Mouse (Mus musculus) embryo, embryonic 11 days (tissue): Measurements from ENCODE around the gene Chrnb1.
A peak's percentile ranks its signal among the peaks of the same experiment; 100 is the strongest.

Experiments used
- DNase-seq: peaks from one replicate; pipeline ENCODE4 v3.0.0-alpha.2; 2015

The Chrnb1 gene

DNA sequence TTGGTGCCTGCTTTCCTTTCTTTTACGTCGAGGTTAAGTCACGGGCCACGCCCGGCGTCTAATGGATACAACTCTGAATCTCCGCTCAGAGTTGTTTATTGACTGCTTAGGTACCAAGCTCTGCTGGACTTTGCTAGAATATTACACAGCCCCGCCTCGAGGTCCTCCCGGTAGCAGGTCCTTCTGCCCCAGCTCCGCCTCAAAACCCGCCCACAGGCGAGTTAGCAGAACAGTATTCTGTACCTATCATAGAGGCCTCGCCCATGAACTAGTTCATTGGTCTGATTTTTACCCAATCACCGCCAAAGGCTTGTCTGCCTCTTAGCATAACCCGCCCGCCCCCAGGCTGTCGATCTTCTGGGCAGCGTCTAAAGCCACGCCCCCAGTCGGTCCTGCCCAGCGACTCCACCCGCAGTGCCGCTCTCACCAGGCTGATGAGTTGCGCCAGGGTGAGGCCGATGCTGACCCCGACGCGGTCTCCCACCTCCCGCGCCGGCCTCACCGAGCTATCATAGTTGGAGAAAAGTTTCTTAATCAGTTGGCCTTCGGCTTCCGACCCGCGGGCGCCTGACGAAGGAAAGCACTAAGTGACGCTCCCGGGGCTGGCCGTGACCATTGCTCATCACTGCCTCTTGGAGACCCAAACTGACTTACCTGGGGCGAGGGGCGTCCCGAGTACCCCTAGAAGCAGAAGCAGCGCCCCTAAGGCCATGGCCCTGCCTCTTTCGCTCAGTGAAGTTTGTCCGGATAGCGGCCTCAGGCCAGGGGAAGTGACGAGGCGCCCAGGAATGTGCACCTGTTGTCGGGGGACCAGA is at the start of gene Chrnb1:
TSS of gene Chrnb1 (minus strand) at position 776 of the 815 bp plus-strand sequence.
- peak; percentile 96 for DNase-seq

DNA sequence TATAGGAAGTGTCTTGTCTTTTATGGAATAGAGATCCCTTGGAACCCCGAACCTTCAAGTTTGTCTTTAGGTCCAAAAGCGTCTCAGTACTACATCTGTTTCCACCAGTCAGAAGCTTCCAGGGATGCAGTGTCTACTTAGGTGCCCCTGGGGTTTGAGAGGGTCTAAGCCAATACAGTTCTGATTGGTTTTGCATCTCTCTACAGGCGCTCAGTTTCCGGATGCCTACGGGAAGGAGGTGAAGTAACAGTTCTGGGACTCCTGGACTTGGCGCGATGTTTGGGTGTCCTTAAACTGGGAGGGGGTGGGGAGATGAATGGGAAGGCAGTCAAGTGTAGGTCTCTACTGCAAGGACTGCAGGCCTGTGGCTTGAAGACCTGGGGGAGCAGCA is 43.0 kb upstream of the Chrnb1 start:
- peak; percentile 52 for DNase-seq

DNA sequence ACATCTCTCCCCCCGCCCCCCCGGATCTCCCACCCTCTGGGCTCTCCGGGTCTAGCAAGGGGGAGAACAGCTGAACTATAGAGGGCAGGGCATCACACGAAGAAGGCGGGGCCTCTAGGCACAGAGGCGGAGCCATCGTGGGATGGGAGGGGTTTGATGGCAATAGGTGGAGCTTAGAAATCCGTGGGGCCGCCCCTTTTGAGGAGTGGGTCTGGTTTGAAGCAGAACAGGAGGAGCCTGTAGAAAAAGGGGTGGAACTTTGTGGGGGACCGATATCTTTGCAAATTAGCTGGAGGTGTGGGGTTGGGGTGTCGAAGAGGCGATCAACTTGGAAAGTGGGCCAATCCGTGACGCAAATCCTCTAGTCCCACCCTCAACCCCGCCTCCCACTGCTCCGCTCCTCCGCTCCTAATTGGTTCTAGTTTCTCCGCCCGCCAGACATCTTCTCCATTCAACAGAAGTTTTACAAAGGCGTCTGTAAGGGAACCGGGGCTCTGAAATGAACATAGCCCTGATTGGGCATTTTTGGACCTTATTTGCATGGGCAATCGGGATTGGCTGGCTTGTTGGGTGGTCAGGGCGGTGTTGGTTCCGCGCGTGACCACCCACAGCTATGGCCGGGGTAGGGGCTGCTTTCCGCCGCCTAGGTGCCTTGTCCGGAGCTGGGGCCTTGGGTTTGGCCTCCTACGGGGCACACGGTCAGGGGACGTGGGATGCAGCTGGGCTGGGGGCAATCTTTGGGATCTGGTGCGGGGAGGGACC is 42.4 kb upstream of the Chrnb1 start, which contains the start of gene Tmem256:
TSS of gene Tmem256 (plus strand) at position 563 of the 762 bp plus-strand sequence.
- DNase-seq: peak; percentile 97

DNA sequence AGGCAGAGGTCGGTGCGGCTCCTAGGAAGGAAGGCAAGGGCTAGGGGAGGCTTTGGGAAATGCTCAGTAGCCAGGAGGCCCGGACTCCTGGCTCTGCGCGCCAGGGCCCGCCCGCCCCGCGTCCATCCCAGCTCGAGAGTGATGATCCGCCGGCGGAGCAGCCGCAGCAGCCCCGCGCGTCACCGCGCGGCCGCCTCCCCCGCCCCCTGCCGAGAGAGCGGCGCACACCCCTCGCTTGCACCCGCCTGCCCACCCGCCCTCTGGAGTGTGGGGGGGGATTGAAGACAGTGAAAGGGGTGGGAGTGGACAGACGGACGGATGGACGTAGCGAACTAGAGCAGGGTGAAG is 41.8 kb upstream of the Chrnb1 start, which contains the start of gene Nlgn2:
TSS of gene Nlgn2 (minus strand) at position 181 of the 348 bp plus-strand sequence.
- no peak for DNase-seq

DNA sequence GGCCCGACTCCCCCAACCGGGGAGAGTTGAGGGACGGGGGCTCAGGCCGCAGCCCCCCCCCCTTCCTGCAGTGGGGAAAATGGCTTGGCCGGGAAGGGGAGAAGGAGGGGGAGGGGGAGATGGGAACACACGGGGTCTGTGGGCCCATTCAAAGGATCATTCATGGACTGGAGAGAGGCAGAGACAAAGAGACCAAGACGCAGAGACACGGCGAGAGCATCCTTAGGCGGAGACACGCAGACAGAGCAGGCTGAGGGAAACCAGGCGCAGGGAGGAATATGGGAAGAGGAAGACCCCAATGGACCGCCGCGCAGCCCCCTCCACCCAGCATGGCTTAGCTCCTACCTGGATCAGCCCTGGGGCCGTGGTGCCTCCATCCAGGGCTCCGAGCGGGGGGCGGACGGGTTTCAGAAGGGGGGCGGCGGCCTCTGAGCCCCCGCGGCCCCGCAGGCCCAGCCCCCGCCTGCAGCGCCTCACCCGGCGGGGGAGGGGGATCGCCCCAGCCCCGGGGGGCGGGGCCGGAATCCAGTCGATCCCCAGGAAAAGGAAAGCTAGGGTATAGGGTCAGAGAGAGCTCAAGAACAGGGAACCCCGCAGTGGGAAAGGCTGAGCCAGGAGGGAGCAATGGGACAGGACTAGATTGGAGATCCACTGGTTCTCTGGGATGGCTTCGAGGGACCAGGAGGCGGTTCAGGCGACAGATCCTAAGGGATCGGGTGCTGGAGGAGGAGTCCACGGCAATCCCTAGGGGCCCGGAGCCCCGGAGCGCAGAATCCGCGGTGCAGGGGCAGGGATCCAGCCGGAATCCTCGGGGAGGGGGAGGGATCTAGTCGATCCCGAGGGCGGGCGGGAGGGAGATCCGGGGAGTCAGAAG is 41.2 kb upstream of the Chrnb1 start:
- DNase-seq: peak; percentile 68

DNA sequence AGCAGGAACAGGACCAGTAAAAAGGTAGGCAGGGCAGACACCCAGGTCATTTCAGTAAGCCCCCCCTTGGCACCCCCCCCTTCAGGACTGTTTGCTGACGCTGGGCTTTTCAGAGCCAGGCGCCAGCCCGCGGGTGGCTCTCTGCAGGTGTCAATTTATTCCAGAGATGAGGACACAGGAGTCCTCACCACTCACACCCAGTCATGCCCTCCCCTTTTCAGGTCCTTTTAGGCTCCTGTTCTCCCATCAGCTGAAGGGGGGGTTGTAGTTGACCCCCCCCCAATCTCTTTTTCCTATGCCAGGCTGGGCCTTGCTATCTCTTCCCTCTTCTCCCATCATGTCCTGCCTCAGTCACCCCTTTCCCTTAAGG is 40.2 kb upstream of the Chrnb1 start:
- DNase-seq: no peak

DNA sequence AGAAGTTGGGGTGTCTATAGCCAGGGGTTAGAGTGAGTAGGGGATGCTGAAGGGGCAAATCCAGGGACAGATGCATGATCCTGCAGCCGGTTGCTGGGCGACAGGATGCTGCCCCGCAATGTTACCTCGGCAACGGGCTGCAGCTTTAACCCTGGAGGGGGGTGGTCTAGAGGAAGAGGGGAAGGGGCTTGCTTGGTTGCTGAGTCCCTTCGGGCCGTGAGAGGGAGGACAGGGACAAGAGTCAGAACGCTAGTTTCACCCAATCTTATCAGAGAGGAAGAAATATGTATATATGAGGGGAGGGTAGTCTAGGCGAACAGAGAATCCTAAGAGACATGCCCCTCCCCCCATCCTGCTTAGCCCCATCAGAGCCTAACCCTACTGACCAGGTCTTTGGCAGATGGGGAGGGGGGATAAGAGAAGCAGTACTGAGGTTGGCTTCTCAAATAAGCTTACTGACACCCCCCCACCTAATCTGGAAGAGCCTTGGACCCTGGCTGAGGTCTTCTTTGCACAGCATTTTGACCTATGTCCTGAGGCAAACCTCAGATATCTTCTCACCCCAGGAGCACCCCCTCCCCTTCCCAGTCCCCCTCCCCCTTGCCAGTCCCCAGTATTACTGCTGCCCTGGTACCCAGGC is 39.7 kb upstream of the Chrnb1 start:
- peak; percentile 74 for DNase-seq

DNA sequence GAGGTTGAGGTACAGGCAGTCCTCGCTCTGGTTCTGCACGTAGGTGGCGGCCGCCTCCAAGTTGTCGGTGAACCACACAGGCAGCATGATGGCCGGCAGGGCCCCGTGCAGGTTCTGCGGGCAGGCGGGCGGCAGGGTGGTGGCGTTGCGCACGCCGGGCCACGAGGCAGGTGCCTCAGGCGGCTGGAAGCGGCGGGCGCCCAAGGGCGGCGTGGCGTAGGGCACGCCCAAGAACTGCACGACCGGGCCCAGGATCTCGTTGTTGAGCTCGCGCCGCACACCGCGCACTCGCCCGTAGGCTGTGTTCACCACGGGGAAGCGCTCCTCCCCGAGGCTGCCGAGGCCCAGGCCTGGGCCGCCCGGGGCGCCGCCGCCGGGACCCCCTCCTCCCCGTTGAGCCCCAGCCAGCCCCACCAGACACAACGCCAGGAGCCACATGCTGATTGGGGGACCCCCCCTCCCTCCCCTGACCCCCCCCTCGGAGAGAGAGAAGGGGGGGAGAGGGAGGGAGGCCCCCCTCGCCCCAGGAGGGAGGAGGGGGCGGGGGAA is 38.3 kb upstream of the Chrnb1 start:
- DNase-seq: peak; percentile 68

DNA sequence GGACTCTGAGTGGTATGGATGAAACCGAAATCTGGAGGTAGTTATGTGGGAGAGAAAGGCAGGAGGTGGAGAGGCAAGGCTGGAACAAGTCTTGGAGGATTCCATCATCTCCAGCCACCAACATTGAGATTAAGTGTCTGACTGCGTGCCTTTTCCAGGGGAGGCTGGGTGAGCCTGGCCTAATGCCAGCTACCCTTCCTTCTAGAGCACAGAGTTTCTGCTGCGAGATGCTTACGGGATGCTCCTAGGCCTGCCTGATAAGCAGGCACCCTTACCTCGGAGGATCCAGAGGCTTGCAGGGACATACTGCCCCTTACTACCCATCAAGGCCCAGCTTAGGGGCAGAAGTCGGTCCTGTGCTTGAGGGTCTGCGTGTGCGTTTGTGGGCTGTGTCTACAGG is 37.8 kb upstream of the Chrnb1 start:
- no peak for DNase-seq

DNA sequence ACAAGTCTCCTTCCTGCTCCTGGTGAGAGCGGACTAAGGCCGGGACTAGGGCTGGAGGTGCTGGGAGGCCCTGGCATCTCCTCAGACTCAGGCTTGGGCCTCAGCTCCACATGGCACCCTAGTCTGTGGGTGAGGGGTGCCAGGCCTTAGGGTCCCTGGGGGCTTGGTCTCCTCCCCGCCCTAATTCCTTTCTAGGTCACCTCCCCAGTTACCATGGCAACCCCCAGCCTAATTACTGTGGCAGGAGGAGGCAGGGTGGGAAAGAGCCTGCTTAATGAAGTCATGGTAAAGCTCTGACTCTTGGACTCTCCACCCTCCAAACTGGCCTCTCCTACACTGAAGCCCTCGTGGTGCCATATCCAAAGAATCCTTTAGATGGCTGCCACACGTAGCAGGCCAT is 33.1 kb upstream of the Chrnb1 start:
- no peak for DNase-seq

DNA sequence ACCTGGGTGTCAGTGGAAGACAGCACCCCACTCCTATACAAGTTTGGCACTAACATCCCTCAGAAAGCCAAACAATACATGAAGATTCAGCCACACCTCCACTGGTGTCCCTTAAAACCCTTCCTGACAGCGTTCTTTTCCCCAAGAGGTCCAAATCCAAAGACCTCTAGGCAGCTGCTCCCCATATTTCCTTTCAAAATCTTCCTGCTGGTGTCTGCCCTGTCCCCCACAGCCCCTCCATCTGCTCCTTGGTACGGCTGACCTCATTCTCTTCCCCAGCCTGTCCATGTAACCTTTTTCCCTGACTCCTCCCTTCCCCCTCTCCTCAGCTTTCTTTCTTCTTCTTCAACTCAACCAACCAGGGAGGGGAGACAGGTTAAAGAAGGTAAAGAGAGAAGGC is 27.7 kb upstream of the Chrnb1 start:
- no peak for DNase-seq

DNA sequence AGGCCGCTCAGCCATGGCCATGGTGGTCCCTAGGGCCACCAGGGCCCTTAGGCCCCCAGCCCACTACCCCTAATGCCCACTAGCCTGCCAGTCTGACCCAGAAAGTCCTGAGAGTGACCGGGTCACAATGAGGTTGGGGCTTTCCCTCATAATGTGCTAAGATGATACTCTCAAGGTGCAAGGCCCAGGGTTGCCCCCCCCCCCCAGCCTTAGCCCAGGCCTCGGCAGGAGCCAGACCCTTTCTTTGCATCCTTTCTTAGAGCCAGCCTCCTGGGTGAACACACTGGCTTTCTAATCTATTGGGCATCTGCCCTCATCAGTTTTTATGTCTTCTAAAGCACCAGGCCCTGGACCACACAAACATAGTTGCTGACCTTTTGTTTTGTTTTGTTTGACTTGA is 26.3 kb upstream of the Chrnb1 start, which contains the start of gene Spem1:
TSS of gene Spem1 (minus strand) at position 101 of the 400 bp plus-strand sequence.
- no peak for DNase-seq

DNA sequence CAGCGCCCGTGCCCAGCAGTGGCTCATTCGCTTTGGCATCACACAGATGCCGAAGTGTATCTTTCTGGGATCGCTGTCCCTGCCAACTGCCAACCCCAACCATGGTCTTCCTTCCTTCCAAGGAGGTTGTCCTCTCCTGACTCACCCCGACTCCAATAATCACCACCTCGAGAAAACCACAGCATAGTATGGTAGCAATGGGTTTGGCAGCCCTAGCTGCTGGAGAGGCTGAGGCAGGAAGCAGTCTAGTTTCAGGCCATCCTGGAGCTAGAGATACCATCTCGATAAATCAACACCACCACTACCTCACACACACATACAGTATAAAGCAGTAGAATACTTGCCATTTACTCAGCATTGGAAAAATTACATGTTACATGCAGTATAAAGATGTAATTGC is 23.1 kb upstream of the Chrnb1 start:
- DNase-seq: no peak

DNA sequence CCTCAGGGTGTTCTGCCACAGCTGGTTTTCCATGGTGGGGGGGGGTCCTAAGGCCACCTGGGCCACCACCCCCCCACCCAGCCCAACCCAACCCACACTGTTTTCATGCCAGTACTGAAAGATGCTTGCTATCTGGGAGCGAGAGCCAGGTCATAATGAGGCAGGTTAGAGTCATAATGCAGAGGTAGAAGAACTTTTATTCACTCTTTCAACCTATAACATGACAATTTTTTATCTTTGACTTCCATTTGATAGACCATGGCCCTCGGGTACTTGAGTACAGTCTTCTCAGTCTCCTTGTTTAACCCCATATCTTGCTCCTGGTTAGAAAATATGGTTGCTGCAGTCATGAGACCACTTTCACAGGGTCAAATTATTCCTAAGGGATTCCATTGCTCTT is 22.6 kb upstream of the Chrnb1 start, which contains the start of gene Spem2:
TSS of gene Spem2 (minus strand) at position 101 of the 400 bp plus-strand sequence.
- no peak for DNase-seq

DNA sequence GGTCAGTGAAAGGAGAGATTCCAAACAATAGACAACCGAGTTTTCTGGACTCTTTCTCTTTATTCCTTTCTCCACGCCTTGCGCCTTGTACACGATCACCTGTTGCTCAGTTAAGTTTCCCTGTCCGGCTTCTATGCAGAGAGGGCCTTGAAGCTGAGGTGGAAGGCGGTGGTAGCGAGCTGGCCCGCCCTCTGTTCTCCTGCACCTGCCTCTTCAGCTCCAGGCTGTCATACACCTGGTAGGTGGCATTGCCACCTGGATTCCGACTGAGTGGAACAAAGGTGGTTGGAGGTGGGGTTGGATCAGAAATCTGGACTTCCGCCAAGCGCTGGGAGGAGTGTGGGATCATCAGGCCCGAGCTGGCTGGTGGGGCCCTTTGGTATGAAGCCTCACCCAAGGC is 20.8 kb upstream of the Chrnb1 start:
- no peak for DNase-seq

DNA sequence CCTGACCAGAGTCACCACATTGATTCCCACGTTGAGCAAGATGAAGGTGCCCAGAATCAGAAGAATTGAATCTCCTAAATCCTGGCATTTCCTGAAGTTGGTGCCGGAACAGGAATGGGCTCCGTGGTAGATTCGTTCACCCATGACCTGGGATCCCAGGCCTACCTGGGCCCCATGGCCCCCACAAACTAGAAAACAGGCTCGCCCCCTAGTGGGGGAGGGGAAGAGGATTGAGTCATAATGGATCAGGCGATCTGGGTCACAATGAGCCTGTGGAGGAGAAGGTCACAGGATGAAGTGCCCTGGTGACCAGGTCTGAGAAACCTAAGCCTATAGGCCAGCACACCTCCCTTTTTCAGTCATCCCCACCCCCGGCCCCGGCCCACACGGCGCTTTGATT is 19.4 kb upstream of the Chrnb1 start, which contains the start of gene Gm39566:
TSS of gene Gm39566 (minus strand) at position 144 of the 400 bp plus-strand sequence.
- DNase-seq: no peak

DNA sequence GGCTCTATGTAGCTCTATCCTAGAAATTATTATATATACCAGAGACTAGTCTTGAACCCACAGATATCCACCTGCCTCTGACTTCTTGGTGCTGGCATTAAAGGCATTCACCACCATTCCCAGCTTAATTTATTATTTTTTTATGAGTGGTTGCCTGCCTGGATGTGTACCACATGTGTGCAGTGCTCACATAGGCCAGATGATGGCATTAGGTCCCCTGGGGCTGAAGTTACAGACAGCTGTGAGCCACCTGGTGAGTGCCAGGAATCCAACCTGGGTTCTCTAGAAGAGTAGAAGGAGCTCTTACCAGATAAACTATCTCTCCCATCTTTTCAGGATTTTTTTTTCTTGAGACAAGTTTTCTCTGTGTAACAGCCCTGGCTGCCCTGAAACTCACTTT is 14.5 kb upstream of the Chrnb1 start:
- no peak for DNase-seq

DNA sequence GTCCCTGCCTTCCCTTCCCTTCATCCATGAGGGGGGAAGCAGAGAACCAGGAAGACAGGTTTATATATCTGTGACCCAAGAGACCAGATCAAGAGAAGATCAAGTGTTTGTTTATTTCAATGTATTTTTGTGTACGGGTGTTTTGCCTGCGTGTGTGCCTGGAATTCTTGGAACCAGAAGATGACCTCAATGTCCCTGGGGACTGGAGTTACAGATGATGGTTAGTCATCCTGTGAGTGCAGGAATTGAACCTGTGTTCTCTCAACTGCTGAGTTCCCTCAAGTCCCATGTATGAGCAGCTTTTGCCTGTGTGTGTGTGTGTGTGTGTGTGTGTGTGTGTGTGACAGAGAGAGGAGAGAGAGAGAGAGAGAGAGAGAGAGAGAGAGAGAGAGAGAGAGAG is 11.9 kb upstream of the Chrnb1 start:
- DNase-seq: no peak

DNA sequence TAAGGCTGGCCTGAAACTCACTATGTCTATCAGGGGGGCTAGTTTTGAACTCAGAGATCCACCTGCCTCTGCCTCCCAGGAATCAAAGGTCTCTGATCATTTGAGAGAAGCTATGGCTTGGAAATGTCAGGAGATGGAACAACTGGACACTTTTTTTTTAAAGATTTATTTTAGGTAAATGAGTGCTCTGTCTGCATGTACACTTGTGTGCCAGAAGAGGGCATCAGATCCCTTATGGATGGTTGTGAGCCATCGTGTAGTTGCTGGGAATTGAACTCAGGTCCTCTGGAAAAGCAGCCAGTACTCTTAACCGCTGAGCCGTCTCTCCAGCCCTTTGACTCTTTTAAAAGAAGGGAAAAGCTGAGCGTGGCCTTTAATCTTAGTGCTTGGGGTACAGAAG is 10.6 kb upstream of the Chrnb1 start:
- no peak for DNase-seq

DNA sequence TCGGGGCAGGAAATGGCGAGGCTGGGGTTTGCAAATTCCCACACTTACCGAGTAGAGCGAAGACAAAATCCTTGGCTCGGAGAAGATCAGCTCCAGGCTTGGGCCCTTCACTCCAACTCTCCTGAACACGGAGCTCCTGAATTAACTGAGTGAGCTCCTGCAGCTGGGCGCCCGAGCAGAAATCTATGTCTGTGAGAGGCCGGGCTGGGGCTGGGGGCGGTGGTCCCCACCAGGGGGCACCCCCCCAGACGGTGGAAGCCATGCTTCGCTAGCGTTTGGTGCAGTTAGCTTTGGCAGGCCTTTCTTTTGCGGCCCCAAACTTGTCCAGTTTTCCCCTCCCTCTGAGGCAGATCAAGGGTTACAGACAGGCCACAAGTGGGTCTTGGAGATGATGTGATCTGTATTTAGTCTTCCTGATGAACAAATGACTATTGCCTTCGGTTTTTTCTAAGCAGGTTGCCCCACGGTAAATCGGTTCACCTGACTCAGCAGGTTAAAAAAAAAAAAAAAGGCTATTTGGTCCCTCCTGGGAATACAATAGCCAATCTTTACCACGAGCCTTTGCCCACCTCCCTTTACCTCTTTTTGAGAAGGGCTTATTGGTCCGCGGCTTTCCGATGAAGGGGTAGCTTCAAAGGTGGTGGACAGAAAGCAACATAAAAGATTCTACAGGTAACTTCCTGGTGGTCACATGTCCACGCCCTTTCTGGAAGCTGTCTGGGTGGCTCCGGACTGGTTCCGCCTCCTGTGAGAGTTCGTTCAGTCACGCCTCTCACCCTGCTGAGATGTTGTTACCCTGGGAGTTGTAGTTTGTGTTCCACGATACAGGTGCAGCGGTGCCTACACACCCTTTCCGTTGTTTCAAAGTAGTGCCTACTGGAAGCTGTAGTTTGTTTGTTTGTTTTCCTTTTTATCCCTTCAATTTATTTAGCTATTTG is 9.5 kb upstream of the Chrnb1 start, which contains the start of gene Tmem102:
TSS of gene Tmem102 (minus strand) at position 653 of the 938 bp plus-strand sequence.
- DNase-seq: peak; percentile 20

DNA sequence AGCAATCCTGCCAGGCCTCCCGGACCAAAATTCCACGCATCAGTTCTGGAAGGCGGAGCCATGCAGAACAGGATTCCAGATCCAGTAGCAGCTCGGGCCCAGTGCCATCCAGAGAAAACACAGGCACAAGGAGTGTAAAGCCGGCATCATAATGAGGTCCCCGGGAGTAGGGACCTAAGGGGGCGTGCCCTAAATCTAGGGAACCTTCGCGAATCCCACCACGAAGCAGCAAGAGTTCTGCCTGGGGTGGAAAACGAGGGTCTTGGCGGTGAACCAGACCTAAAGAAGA is 8.9 kb upstream of the Chrnb1 start:
- no peak for DNase-seq
